Mouse (Mus musculus) gastrocnemius, postnatal 10 days (tissue): ENCODE data around the gene Sbf1. TPM values are rescaled to one million over a fixed set of nuclear protein-coding genes. Genes with fewer than 3 reads are reported as not detected.
A peak's percentile ranks its signal among the peaks of the same experiment; 100 is the strongest.

ENCODE experiments used
- DNase-seq: peaks from one replicate; pipeline ENCODE4 v3.0.0; 2021; ENCODE audit warnings: mixed read lengths
- long read RNA-seq, 2 experiments: library from polyadenylated mRNA; stranded (forward); transcript quantifications; one replicate each; pipeline ENCODE4 v2.0.0; 2021
- total RNA-seq, 2 experiments: library from RNA; stranded (reverse); gene quantifications; 2 replicates each; pipeline ENCODE4 v1.2.3; 2021

The Sbf1 gene
- total RNA-seq, result 10 to 100 TPM; 50.1 to 70.5 TPM
- long read RNA-seq, experiment 1, full-length matches to known transcripts, result 56 of 105 reads
- long read RNA-seq, experiment 1, partial matches to known transcripts, result 21 of 105 reads
- long read RNA-seq, experiment 1, other reads (novel, unspliced or antisense), result 28 of 105 reads
- long read RNA-seq, experiment 2, full-length matches to known transcripts, result 52 of 89 reads
- long read RNA-seq, experiment 2, partial matches to known transcripts, result 10 of 89 reads
- long read RNA-seq, experiment 2, other reads (novel, unspliced or antisense), result 27 of 89 reads

DNA sequence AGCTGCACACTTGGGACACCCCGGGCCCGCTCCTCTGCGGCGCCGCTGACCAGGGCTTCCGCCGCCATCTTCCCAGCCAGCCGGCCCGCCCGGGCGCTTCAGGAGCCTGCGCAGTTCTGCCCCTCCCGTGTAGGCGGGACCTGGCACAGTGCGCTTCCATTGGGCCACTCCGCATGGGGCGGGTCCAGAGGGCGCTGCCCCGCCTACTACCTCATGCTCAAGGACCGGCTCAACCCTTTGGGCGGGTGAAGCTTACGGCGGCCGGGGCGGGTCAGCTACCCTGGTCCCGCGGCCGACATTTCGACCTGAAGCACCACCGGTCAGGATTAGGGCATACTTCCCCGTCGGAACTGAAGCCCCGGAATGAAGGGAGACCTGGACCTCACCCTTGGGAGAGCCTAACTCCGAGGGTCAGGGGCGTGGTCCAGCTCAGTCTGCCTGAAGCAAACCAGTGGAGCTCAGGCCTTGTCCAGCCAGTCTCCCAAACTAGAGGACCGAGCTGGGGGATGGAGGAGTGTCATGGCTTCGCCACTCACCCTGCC is at the start of gene Sbf1:
Gene Sbf1 (minus strand): TSS at position 122 of the 542 bp plus-strand sequence.
- peak; percentile 98 for DNase-seq

GRCm38 (mm10) chr15:89363051-89363450 is 47.9 kb upstream of the Sbf1 start:
- no peak for DNase-seq

DNA sequence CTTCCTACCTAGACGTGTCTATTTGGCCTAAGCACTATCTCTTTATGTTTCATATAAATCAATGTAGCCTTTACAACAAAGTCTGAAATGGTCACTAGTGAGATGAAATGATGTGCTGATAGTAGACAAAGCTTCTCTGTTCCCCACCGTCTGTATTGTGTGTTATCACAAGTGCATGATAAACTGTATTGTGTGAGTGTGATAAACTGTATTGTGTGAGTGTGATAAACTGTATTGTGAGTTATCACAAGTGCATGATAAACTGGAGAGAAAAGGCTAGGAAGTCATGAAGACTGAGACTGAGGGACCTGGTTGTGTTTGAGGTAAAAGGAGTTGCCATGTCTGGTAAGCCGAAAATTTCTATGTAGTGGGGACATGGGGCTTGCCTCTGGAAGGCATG is 43.7 kb upstream of the Sbf1 start:
- DNase-seq, result no peak

DNA sequence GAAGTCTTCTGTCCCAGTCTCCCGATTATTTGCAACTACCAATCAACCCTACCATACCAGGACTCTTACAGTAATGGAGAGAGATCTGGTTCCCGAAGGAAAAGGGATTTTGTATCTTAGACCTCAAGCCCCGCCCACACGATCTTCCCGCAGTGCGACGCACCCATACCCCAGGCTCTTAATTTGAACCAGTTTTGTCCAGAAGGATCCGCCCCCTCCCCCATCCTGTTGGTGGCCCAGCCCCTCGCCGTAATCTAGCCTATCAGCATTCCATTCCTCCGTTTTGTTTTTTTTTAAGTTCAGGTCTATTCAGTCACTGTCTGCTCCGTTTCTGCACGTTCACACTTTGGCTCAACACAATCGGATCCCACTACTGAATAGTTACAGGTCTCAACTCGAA is 41.3 kb upstream of the Sbf1 start:
- peak; percentile 68 for DNase-seq

- DNase-seq, result peak; percentile 97
Observed at GRCm38 (mm10) chr15:89355241-89356187, 40.4 kb upstream of the Sbf1 start, which contains the start of the genes Lmf2 and Ncaph2. Gene Lmf2, minus strand, starts transcription at chr15:89355659. Gene Ncaph2, plus strand, starts transcription at chr15:89355719.

- DNase-seq, result peak; percentile 12
Observed at GRCm38 (mm10) chr15:89354455-89354854, 39.3 kb upstream of the Sbf1 start.

DNA sequence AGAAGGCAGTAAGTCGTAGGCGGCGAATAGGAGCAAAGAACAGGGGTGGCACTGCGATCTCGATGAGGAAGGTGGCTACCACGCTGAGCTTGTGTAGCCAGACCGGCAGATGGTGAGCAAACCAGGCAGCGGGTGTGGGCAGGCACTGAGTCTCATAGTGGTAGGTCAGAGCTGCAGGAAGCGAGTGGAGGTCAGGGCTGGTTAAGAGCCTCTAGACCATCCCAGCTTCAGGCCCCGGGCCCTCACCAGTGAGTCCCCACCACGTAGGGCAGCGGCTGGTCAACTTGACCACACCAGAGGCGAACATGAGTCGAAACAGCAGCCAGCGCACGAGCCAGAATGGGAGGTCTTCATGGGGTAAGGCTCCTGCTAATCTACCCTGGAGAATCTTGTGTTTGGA is 38.7 kb upstream of the Sbf1 start:
- no peak for DNase-seq

- DNase-seq, result no peak
Observed at GRCm38 (mm10) chr15:89352795-89353194, 37.7 kb upstream of the Sbf1 start.

DNA sequence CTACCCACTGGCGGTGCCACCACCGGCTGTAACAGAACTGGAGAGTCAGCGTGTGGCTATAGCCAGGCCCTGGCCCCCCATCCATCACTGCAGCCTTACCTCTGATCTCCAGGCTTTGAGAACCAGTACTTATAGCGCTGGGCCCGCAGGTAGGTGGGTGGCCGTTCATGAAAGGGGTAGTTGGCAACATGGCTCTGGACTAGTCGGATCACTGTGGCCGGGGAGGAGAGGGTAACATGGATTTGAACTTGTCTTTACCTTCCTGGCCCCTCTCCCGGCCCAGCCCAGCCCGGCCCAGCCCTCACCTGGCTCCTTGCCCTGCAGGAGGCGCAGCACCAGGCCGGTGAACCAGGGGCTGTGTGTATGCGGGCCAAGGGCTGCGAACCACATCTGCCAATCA is 36.9 kb upstream of the Sbf1 start:
- no peak for DNase-seq

DNA sequence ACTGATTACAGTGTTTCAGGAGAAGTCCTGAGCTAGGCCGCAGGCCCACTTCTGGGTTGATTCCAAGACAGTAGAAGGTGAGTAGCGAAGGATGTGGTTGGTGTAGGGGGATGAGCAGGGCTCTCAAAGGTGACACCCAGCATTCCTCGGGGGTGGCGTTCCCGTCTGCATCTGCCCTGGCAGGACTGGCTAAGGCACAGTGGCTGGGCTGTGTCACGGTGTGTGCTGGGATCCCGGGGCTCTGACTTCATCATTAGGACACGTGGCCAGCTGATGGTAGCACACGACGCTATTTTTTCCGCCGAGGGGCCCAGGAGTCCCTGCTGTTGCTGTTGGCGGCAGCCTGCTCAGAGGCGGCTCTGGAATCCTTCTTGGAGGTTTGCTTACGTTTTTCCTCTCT is 36.2 kb upstream of the Sbf1 start:
- DNase-seq, result no peak

DNA sequence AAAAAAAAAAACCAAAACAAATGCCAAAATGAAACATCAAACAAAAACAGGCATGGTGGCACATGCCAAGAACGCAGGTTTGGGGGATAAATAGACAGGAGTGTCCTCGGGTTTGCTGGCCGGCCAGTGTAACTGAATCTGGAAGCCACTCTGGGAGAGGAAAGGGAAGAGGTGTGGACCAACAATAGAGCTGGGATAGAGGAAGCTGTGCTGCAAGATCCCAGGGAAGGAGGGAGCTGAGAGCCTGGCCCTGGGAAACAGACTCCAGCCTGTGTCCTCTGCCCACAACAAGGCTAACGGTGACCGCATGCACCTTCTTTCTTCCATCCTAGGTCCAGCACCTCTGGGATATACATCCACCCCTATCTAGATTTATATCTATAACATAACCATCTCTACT is 35.3 kb upstream of the Sbf1 start:
- no peak for DNase-seq

GRCm38 (mm10) chr15:89343325-89343724 is 28.2 kb upstream of the Sbf1 start:
- no peak for DNase-seq

DNA sequence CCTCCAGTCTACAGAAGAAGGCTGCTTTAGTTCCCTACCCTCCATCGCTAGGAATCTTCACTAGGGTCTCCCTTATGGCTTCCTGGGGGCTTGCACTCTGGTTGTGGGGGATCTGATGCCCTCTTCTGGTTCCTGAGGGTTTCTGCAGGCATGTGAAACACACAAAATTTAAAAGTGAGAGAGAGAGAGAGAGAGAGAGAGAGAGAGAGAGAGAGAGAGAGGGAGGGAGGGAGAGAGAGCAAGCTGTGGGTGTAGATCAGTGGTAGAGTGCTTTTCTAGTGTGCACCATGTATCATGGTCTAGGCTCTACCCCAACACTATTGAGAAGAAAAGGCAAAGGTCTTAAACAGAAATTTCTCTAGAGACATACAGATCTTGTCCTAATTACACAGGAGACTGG is 26.6 kb upstream of the Sbf1 start:
- DNase-seq, result no peak

DNA sequence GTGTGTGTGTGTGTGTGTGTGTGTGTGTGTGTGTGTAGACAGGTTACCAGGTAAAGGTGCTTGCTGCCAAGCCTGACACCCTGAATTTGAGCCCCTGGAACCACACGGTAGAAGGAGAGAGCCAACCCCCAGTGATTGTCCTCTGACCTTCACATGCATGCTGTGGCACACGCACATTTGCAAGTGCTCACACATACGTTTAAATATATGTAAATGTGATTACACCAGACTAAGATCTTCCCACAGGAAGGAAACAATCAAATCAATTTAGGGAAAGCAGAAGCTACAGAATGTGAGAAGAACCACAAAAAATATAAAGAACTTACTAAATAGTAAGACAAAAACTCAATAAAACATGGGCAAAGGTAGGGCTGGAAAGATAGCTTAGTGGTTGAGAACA is 25.0 kb upstream of the Sbf1 start:
- DNase-seq, result no peak

DNA sequence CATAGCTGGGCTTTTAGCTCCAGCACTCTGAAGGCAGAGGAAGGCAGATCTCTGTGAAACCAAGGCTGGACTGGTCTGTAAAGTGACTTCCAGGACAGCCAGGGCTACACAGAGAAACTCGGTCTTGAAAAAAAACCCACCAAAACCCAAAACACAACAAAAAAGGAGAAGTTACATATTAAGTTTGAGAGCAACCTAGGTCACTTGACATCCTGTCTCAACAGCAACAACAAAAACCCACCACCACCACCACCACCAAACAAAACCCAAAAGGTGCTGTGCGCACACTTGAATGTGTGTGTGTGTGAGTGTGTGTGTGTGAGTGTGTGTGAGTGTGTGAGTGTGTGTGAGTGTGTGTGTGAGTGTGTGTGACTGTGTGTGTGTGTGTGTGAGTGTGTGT is 24.6 kb upstream of the Sbf1 start:
- no peak for DNase-seq

DNA sequence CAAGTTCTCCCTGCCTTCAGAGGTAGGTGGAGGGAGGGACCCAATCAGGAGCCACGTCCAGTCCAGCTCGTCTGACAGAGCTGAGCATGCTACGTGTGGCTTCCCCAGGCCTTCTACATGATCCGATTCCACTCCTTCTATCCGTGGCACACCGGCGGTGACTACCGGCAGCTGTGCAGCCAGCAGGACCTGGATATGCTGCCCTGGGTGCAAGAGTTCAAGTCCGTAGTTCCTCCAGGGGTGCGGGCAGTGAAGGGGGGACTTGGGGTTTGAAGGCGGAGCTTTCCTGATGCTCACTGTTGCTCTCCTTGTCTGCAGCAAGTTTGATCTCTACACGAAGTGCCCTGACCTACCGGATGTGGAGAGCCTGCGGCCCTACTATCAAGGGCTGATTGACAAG is 21.3 kb upstream of the Sbf1 start:
- no peak for DNase-seq

DNA sequence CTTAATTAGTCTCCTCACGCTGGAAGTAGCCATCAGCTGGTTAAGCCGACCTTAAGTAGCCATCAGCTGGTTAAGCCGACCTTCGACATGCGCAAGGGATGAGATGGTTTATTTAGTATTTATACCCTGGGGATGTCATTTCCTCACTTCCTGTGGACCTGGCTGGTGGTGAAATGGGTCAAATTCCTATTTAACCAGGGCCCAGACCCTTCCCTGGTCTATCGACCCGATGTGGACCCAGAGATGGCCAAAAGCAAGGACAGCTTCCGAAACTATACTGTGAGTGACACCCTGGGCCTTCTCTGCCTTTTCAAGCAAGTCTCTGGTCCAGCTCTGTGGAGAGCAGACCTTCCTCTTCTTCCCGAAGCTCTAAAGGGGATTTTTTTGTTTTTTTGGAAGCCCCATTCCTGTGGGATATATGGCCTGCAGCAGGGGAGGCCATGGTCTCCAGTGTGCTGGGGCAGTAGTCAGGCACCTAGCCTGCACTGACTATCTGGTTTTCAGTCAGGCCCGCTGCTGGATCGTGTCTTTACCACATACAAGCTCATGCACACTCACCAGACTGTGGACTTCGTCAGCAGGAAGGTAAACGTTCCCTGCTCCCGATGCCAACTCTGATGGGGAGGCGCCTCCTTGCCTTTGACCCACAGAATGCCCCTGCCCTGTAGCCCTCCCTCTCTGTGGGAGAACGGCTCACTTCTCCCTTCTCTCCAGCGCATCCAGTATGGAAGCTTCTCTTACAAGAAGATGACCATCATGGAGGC is 19.8 kb upstream of the Sbf1 start:
- no peak for DNase-seq

GRCm38 (mm10) chr15:89334271-89334670 is 19.2 kb upstream of the Sbf1 start, which contains the start of gene Miox:
Gene Miox, plus strand, starts transcription at chr15:89334398.
- no peak for DNase-seq

DNA sequence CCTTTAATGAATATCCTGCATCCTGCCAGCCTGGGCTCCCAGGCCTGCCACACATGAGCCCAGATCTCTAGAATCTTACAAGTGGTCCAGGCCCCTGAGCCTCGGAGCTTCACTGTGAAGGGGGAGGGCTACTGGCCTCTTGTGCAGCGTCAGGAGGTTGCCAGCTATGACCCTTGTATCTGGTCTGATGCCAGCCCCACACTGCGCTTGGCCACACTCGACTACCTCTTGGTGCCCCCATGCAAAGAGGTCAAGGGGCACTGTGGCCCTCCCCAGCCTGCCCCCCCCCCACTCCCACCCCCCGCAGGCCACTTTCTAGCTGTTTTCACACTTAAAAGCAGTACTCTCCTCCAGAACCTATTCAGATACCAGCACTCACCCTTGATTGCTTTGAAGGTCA is 11.3 kb upstream of the Sbf1 start:
- no peak for DNase-seq

DNA sequence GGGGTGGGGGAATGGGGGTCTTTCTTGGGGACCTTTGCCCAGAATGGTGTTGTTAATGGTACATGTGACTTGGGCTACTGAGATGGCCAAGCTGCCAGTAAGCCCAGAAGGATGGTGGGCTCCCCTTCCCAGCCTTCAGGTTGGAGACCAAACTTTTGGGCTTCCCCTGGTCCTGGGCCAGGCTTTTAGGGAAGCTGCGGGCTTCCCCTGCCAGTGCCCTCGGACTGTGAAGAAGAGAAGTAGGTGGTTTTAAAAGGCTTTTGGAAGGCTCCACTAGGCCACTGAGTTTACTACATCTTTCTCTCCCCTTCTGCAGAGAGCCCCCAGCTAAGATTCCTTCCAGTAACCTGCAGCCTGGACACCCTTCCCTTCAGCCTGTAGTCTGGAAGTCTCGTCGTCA is 8.5 kb upstream of the Sbf1 start:
- DNase-seq, result no peak

DNA sequence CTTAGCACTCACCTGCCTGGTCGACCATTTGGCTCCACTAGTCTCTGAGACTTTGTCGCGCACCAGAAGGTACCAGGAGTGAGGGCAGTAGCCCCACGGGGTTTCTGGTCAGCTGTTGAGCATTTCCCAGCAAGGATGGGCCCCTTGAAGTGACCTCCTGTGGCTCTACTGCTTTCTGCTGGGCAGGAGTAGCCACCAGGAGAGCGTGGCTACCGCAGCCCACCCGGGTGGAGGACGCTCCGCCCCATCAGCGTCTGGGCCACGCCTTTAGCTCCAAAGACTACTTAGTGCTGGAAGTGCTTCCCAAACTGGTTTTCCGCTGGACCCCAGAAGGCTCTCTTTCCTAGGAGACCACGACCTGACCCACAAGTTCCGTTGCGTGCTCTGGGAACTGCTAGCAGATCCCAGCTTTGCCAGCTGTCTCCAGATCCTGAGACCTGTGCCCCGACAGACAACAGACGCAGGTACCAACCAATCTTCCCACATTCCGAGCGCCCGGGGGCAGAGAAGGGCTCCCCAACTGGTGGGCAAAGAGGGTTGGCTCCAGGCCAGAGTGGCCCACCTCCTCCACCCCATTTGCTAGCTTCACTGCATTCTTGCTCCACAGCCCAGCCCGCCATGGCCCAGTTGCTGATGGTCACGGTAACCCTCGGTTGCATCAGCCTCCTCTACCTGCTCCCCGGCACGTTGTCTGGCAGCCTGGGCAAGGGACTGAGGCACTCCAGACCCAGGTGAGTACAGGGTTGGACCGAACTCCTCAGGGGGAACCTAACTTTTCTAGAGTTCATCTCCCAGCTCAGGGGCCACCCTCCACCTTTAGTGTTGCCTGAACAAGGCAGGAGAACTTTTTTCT is 7.8 kb upstream of the Sbf1 start, which contains the start of gene Adm2:
Gene Adm2 (plus strand): TSS at position 51 of the 853 bp plus-strand sequence.
- DNase-seq, result no peak
